Mouse (Mus musculus): ENCODE results near the gene Eif4e1b. TPM values are rescaled to one million over a fixed set of nuclear protein-coding genes. Genes with fewer than 3 reads are reported as not detected.

Eif4e1b gene
- polyA plus RNA-seq, 1 experiment from 2014 or later, result not detected

- ATAC-seq (ENCODE audit: low read depth), result no peak
- WGBS (ENCODE audit: insufficient replicate concordance), result 7% methylated on average over 13 of the region's 13 CpGs
- no peak overlapping the region for H3K9ac ChIP-seq (ENCODE audit: low read depth, low read length)
Observed at GRCm38 (mm10) chr13:54829450-54829849, 45.7 kb downstream of the Eif4e1b start.

GRCm38 (mm10) chr13:54836351-54837030 is 52.7 kb downstream of the Eif4e1b start:
- no peak overlapping the region for H3K27ac ChIP-seq (ENCODE audit: low read length)
- no peaks in the 10 kb centered on the region for H3K36me3 ChIP-seq (ENCODE audit: control insufficient read depth, insufficient read depth)
- 63% methylated on average over 14 of the region's 14 CpGs for WGBS (ENCODE audit: insufficient replicate concordance)
- no peak overlapping the region for H3K9ac ChIP-seq (ENCODE audit: low read depth, low read length)
- no peak overlapping the region for H3K4me3 ChIP-seq (ENCODE audit: low read depth, low read length)
- H3K4me2 ChIP-seq (ENCODE audit: low read depth, low read length), result no peak overlapping the region
- no peaks in the 10 kb centered on the region for H3K27me3 ChIP-seq (ENCODE audit: control insufficient read depth, insufficient read depth, low read depth, low read length)
- no peaks in the 10 kb centered on the region for H3K4me1 ChIP-seq (ENCODE audit: control insufficient read depth, low read depth, low read length)
- no peaks in the 10 kb centered on the region for H3K9me3 ChIP-seq (replicated peaks; ENCODE audit: control insufficient read depth, low read length)
- ATAC-seq (ENCODE audit: low read depth), result no peak

More at GRCm38 (mm10) chr13:54829450-54829849, 45.7 kb downstream of the Eif4e1b start:
- Histone ChIP-seq H3K36me3 (ENCODE audit: control insufficient read depth, insufficient read depth) (no peaks in the 10 kb centered on the region), H3K27me3 (ENCODE audit: control insufficient read depth, insufficient read depth, low read depth, low read length) (no peaks in the 10 kb centered on the region), H3K4me3 (ENCODE audit: low read depth, low read length) (no peak overlapping the region), H3K4me2 (ENCODE audit: low read depth, low read length) (no peak overlapping the region), H3K27ac (ENCODE audit: low read length) (no peak overlapping the region), H3K9me3 (replicated peaks; ENCODE audit: control insufficient read depth, low read length) (no peaks in the 10 kb centered on the region), H3K4me1 (ENCODE audit: control insufficient read depth, low read depth, low read length) (no peaks in the 10 kb centered on the region)

GRCm38 (mm10) chr13:54837061-54837460 is 53.3 kb downstream of the Eif4e1b start:
- Histone ChIP-seq H3K4me2 (ENCODE audit: low read depth, low read length) (no peak overlapping the region), H3K36me3 (ENCODE audit: control insufficient read depth, insufficient read depth) (no peaks in the 10 kb centered on the region), H3K4me3 (ENCODE audit: low read depth, low read length) (no peak overlapping the region), H3K9ac (ENCODE audit: low read depth, low read length) (no peak overlapping the region), H3K27ac (ENCODE audit: low read length) (no peak overlapping the region), H3K9me3 (replicated peaks; ENCODE audit: control insufficient read depth, low read length) (no peaks in the 10 kb centered on the region), H3K27me3 (ENCODE audit: control insufficient read depth, insufficient read depth, low read depth, low read length) (no peaks in the 10 kb centered on the region), H3K4me1 (ENCODE audit: control insufficient read depth, low read depth, low read length) (no peaks in the 10 kb centered on the region)
- no peak for ATAC-seq (ENCODE audit: low read depth)
- WGBS (ENCODE audit: insufficient replicate concordance), result 42% methylated on average over 5 of the region's 5 CpGs

- 8% methylated on average over 9 of the region's 9 CpGs for WGBS (ENCODE audit: insufficient replicate concordance)
- Histone ChIP-seq H3K36me3 (ENCODE audit: control insufficient read depth, insufficient read depth) (no peaks in the 10 kb centered on the region), H3K4me2 (ENCODE audit: low read depth, low read length) (no peak overlapping the region), H3K9me3 (replicated peaks; ENCODE audit: control insufficient read depth, low read length) (no peaks in the 10 kb centered on the region), H3K4me3 (ENCODE audit: low read depth, low read length) (no peak overlapping the region), H3K4me1 (ENCODE audit: control insufficient read depth, low read depth, low read length) (no peaks in the 10 kb centered on the region), H3K27ac (ENCODE audit: low read length) (no peak overlapping the region), H3K9ac (ENCODE audit: low read depth, low read length) (no peak overlapping the region), H3K27me3 (ENCODE audit: control insufficient read depth, insufficient read depth, low read depth, low read length) (no peaks in the 10 kb centered on the region)
- ATAC-seq (ENCODE audit: low read depth), result no peak
Observed at GRCm38 (mm10) chr13:54837471-54837889, 53.7 kb downstream of the Eif4e1b start.

Other genes starting within 250 kb of the Eif4e1b start
- 47.7 and 50.2 TPM in 2 replicates for gene 4833439L19Rik, start 218.6 kb upstream of the Eif4e1b start, polyA plus RNA-seq (2015; fragmentation: Nextera tagmentation; extraction: Ambion mirVana)
- gene Arl10, start 209.0 kb upstream of the Eif4e1b start, polyA plus RNA-seq (2015; fragmentation: Nextera tagmentation; extraction: Ambion mirVana), result 7.6 and 8.4 TPM in 2 replicates
- gene Nop16, start 193.9 kb upstream of the Eif4e1b start, polyA plus RNA-seq (2015; fragmentation: Nextera tagmentation; extraction: Ambion mirVana), result 37.9 and 41.0 TPM in 2 replicates
- 102 and 108 TPM in 2 replicates for gene Higd2a, start 193.8 kb upstream of the Eif4e1b start, polyA plus RNA-seq (2015; fragmentation: Nextera tagmentation; extraction: Ambion mirVana)
- 30.8 and 33.2 TPM in 2 replicates for gene Cltb, start 172.7 kb upstream of the Eif4e1b start, polyA plus RNA-seq (2015; fragmentation: Nextera tagmentation; extraction: Ambion mirVana)
- 28.9 and 29.9 TPM in 2 replicates for gene Faf2, start 162.2 kb upstream of the Eif4e1b start, polyA plus RNA-seq (2015; fragmentation: Nextera tagmentation; extraction: Ambion mirVana)
- gene Rnf44, start 90.1 kb upstream of the Eif4e1b start, polyA plus RNA-seq (2015; fragmentation: Nextera tagmentation; extraction: Ambion mirVana), result 24.6 and 27.8 TPM in 2 replicates
- gene Cdhr2, start 82.5 kb upstream of the Eif4e1b start, polyA plus RNA-seq (2015; fragmentation: Nextera tagmentation; extraction: Ambion mirVana), result 23.4 and 26.1 TPM in 2 replicates
- gene Gprin1, start 34.1 kb upstream of the Eif4e1b start, polyA plus RNA-seq (2015; fragmentation: Nextera tagmentation; extraction: Ambion mirVana), result 0.02 TPM in 1 of 2 replicates, not detected in the other
- not detected in 2 replicates for gene Sncb, start 17.4 kb upstream of the Eif4e1b start, polyA plus RNA-seq (2015; fragmentation: Nextera tagmentation; extraction: Ambion mirVana)
- gene Tspan17, start 5.4 kb downstream of the Eif4e1b start, polyA plus RNA-seq (2015; fragmentation: Nextera tagmentation; extraction: Ambion mirVana), result 1.4 and 1.6 TPM in 2 replicates
- 0.29 and 0.66 TPM in 2 replicates for gene Unc5a, start 165.4 kb downstream of the Eif4e1b start, polyA plus RNA-seq (2015; fragmentation: Nextera tagmentation; extraction: Ambion mirVana)
- gene Hk3, start 237.4 kb downstream of the Eif4e1b start, polyA plus RNA-seq (2015; fragmentation: Nextera tagmentation; extraction: Ambion mirVana), result 7.0 and 8.3 TPM in 2 replicates